In the genomic region with DNA sequence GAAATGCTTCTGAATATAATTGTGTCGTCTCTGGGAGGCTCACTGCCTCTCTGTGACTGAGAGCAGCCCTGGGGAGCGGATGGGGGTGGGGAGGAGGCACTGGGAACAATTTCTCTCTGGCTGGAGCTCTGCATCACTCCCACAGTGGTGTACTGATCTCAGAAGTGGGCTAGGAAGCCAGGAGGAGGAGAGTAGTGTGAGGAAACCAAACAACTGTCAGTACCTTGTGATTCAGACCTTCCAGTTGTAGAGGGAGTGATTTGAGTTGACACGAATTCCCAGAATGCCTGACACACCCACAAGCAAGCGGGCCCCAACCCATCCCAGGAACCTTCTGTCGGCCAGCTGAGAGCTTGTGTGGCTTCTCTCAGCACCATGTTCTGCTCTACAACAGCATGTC, we compare ENCODE assay signal across 9 mouse cellular contexts. TPM values are rescaled to one million over a fixed set of nuclear protein-coding genes. Genes with fewer than 3 reads are reported as not detected.
DNase-seq lines count a peak whose midpoint lies in the region; ATAC-seq lines count a peak whose summit lies in the region.
"Had no signal": no experiment of that assay in that cellular context is flagged by ENCODE, and none has a peak within 500 bp of the region (broad histone marks: within the 10 kb centered on the region; RNA-seq: fewer than 3 reads in every experiment).

No protein-coding gene starts in this region.

- ATAC-seq in monocyte, adult 5-6 weeks (replicated peaks; ENCODE audit: insufficient number of reproducible peaks, low FRiP score, low TSS enrichment, poor library complexity, severe bottlenecking), result no peak

- DNase-seq in left cerebral cortex, adult 18-20 months (ENCODE audit: low spot score in 2 of 2), result peak; percentile 43 to 54
- DNase-seq in left cerebral cortex, adult 11 months (ENCODE audit: low spot score), result no peak
- peak; percentile 52 for DNase-seq in NIH3T3 (ENCODE audit: low read depth)
- DNase-seq in fibroblast of lung, adult 2 months (ENCODE audit: low read depth), result peak; percentile 62
- peak; percentile 5 for DNase-seq in lung, postnatal 14 days
- DNase-seq in cerebellum, adult 11 months, result no peak
- DNase-seq: cerebellum, postnatal 10 days; gastrocnemius, postnatal 14 days had no signal

RNA-seq across cellular contexts. Expression of gene Ube2q2, which starts 12.1 kb away (rescaled TPM):
- total RNA-seq in left cerebral cortex, adult 18-20 months (2021), result 10 to 100 TPM; 70.0 to 75.6 TPM
- 39.7 to 49.5 TPM (median 44.0 TPM) in 3 replicates for total RNA-seq in monocyte, adult 5-6 weeks (2017)

Comparison
In these comparisons a context has a peak if more than half of its experiments do, and no peak if none do; other contexts are left out.
1. DNase-seq: peak in left cerebral cortex, adult 18-20 months (2 of 2), NIH3T3 (single experiment), fibroblast of lung, adult 2 months (single experiment) and lung, postnatal 14 days (single experiment); none in left cerebral cortex, adult 11 months (single experiment) and cerebellum, adult 11 months (single experiment).